Comparison of ENCODE assay signal across 8 mouse cellular contexts in the genomic region with DNA sequence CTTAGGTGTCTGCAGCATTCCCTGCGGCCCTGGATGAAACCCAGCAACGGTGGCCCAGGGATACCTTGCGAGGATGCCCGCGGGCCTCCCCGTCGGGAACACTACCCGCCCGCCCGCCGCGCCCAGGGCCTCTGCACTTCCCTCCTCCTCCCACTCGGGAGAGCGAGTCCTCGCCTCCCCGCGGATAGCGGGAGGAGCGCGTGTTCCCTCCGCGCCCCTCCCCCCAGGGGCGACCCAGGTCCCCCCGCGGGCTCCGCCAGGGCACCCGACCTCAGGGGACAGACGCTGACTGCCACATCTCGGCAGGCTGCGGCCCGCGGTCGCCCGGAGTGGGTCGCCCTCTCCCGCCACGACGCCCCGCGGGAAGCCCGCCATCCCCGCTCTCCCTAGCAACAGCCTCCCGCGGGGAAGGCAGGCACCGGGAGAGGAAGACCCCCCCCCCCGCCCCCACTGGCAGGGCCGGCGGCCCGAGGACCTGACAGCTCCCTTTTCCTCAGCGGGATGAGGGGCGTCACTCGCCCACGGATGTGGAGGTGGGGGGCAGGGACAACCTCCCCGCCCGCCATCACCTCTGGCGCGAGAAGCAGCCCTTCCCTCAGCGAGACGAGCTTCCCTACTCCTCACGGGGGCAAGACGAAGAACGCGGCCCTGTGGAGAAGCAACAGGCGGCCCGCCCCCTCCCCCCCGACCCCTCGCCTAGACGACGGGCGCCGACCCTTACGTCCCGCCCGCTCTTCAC. TPM values are rescaled to one million over a fixed set of nuclear protein-coding genes. Genes with fewer than 3 reads are reported as not detected.
DNase-seq lines count a peak whose midpoint lies in the region; ATAC-seq lines count a peak whose summit lies in the region.

No protein-coding gene starts in this region.

- intact Hi-C loops in heart, postnatal 25 days (cut with DNase I) = no loop called here

- ATAC-seq in erythroid progenitor cell, adult 5-6 weeks (replicated peaks; ENCODE audit: low FRiP score, poor library complexity, severe bottlenecking) = peak; percentile 37; the same call in 1 of the 2 replicates

- DNase-seq in ES-CJ7 (ENCODE audit: low read depth, low spot score) = peak; percentile 57
- peak; percentile 28 for DNase-seq in adrenal gland, postnatal 4 days (ENCODE audit: low spot score in 2 of 2)
- DNase-seq in heart, postnatal 25 days (ENCODE audit: low spot score) = peak; percentile 33
- DNase-seq in layer of hippocampus, postnatal 14 days (ENCODE audit: low spot score in 2 of 2) = peak; percentile 46 to 62
- DNase-seq in lung, postnatal 25 days (ENCODE audit: low spot score) = peak; percentile 12
- peak; percentile 49 to 51 for DNase-seq in right cerebral cortex, adult 2 months (ENCODE audit: low spot score in 2 of 2)
- peak; percentile 52 for DNase-seq in urinary bladder, postnatal 14 days (ENCODE audit: low spot score)

RNA-seq across cellular contexts. Expression of gene S100pbp, which starts 0.6 kb away (rescaled TPM):
- 10 to 100 TPM; 42.7 to 44.7 TPM for total RNA-seq in adrenal gland, postnatal 4 days (2021)
- 6.8 and 29.8 TPM in 2 replicates for total RNA-seq in erythroid progenitor cell, adult 5-6 weeks (2015; ENCODE audit: low replicate concordance)
- total RNA-seq in erythroid progenitor cell, adult 5-6 weeks (2017; ENCODE audit: low replicate concordance) = 8.1 and 11.6 TPM in 2 replicates
- total RNA-seq in heart, postnatal 25 days (2021) = 10 to 100 TPM; 12.9 to 14.1 TPM
- 10 to 100 TPM; 32.3 to 37.9 TPM for total RNA-seq in layer of hippocampus, postnatal 14 days (2021)

RNA-seq across cellular contexts. Expression of gene Yars, which starts 0.6 kb away (rescaled TPM):
- total RNA-seq in adrenal gland, postnatal 4 days (2021) = 10 to 100 TPM; 79.5 to 80.4 TPM
- 21.0 and 29.9 TPM in 2 replicates for total RNA-seq in erythroid progenitor cell, adult 5-6 weeks (2015; ENCODE audit: low replicate concordance)
- total RNA-seq in erythroid progenitor cell, adult 5-6 weeks (2017; ENCODE audit: low replicate concordance) = 25.3 and 61.2 TPM in 2 replicates
- total RNA-seq in heart, postnatal 25 days (2021) = 10 to 100 TPM; 26.9 to 30.0 TPM
- 100 to 1,000 TPM in 1 of 2 experiments, 10 to 100 TPM in 1; 96.1 to 101 TPM for total RNA-seq in layer of hippocampus, postnatal 14 days (2021)

RNA-seq across cellular contexts. Expression of gene Fndc5, which starts 52.2 kb away (rescaled TPM):
- 10 to 100 TPM; 13.0 to 13.2 TPM for total RNA-seq in adrenal gland, postnatal 4 days (2021)
- total RNA-seq in erythroid progenitor cell, adult 5-6 weeks (2015; ENCODE audit: low replicate concordance) = 0.72 TPM in 1 of 2 replicates, not detected in the other
- total RNA-seq in erythroid progenitor cell, adult 5-6 weeks (2017; ENCODE audit: low replicate concordance) = 0.38 and 0.39 TPM in 2 replicates
- total RNA-seq in heart, postnatal 25 days (2021) = 100 to 1,000 TPM; 325 TPM
- total RNA-seq in layer of hippocampus, postnatal 14 days (2021) = 10 to 100 TPM; 70.9 to 75.6 TPM

Comparison
In these comparisons a context has a peak if more than half of its experiments do, and no peak if none do; other contexts are left out.
1. Peak in every context shown above with its lines: DNase-seq and ATAC-seq.
2. RNA of gene Fndc5, which starts 52.2 kb away (total RNA-seq): 325 TPM in heart, postnatal 25 days, 70.9 to 75.6 TPM in layer of hippocampus, postnatal 14 days and 13.0 to 13.2 TPM in adrenal gland, postnatal 4 days; 0.38 to 0.72 TPM in erythroid progenitor cell, adult 5-6 weeks; every median in the first group is over 4 times any median in the second.